Mouse (Mus musculus) ES-E14 (cell line): ENCODE data around the gene Uspl1. TPM values are rescaled to one million over a fixed set of nuclear protein-coding genes. Genes with fewer than 3 reads are reported as not detected.

Experiments
- DNase-seq: peaks from one replicate; pipeline ENCODE4 v3.0.0-alpha.2; 2013; ENCODE audit warnings: low read depth, low spot score
- H3K27ac ChIP-seq: 2 replicates; pipeline ENCODE4 v1.5.1; 2012; ENCODE audit warnings: low read depth, mild to moderate bottlenecking, low read length, moderate library complexity, mixed read lengths; ENCODE audit not compliant: poor library complexity, insufficient read depth, severe bottlenecking
- H3K36me3 ChIP-seq: 2 replicates; pipeline ENCODE4 v1.6.1; 2012; ENCODE audit warnings: mild to moderate bottlenecking, low read length, moderate library complexity, mixed read lengths; ENCODE audit not compliant: control insufficient read depth, poor library complexity, insufficient read depth, severe bottlenecking
- H3K4me1 ChIP-seq, 2 experiments: fragments of 150-350 bp in 1 of 2; sonication (generic) in 1 of 2; 2 replicates each; pipeline ENCODE4 v1.6.1; 2012; ENCODE audit warnings: low read length in 2 of 2, mild to moderate bottlenecking in 1 of 2, mixed read lengths in 1 of 2; ENCODE audit not compliant: control insufficient read depth in 2 of 2, insufficient read depth in 2 of 2, poor library complexity in 1 of 2
- H3K4me3 ChIP-seq, 2 experiments: fragments of 150-350 bp in 1 of 2; sonication (generic) in 1 of 2; 2 replicates each; pipeline ENCODE4 v1.5.1; 2012; ENCODE audit warnings: low read length in 2 of 2, low read depth in 1 of 2, mild to moderate bottlenecking in 1 of 2, mixed read lengths in 1 of 2; ENCODE audit not compliant: insufficient read depth in 1 of 2, poor library complexity in 1 of 2, severe bottlenecking in 1 of 2
- H3K9ac ChIP-seq: 2 replicates; pipeline ENCODE4 v1.6.1; 2012; ENCODE audit warnings: low read depth, mild to moderate bottlenecking, low read length, mixed read lengths; ENCODE audit not compliant: poor library complexity, insufficient read depth, severe bottlenecking
- H3K9me3 ChIP-seq: fragments of 150-350 bp; sonication (generic); 2 replicates; pipeline ENCODE4 v1.6.1; 2012; ENCODE audit warnings: low read depth, mild to moderate bottlenecking, low read length; ENCODE audit not compliant: control insufficient read depth, insufficient read depth
- CHD2 ChIP-seq: IDR thresholded peaks from 2 replicates; pipeline ENCODE4 v1.6.1; 2014; ENCODE audit warnings: mild to moderate bottlenecking, low read depth, low read length, inconsistent platforms
- HCFC1 ChIP-seq: IDR thresholded peaks from 2 replicates; pipeline ENCODE4 v1.6.1; 2012; ENCODE audit warnings: low read length, inconsistent platforms, borderline replicate concordance; ENCODE audit not compliant: insufficient read depth
- MAFK ChIP-seq: IDR thresholded peaks from 2 replicates; pipeline ENCODE4 v1.6.1; 2014; ENCODE audit warnings: mild to moderate bottlenecking, low read depth, low read length, inconsistent platforms; ENCODE audit not compliant: insufficient read depth
- ZC3H11A ChIP-seq: IDR thresholded peaks from 2 replicates; pipeline ENCODE4 v1.6.1; 2012; ENCODE audit warnings: low read depth, mild to moderate bottlenecking, inconsistent platforms, low read length, borderline replicate concordance
- ZNF384 ChIP-seq: IDR thresholded peaks from 2 replicates; pipeline ENCODE4 v1.6.1; 2012; ENCODE audit warnings: low read depth, low read length, inconsistent platforms
- in situ Hi-C, 2 experiments: fragments of 600-800 bp; cut with MboI; formaldehyde crosslinking; loops; one replicate each; pipeline ENCODE4 v1.15.1; 2025; ENCODE audit warnings: low sequenced_read_pairs in 2 of 2, inconsistent platforms in 1 of 2; ENCODE audit not compliant: unreplicated experiment in 2 of 2
- total RNA-seq: library from RNA; depleted of rRNA; stranded (reverse); fragments of 300-350 nt; gene quantifications from 2 replicates; pipeline ENCODE4 v1.2.3, GENCODE M21; 2012

Gene Uspl1
- total RNA-seq, 1 experiment: 108 TPM

DNA sequence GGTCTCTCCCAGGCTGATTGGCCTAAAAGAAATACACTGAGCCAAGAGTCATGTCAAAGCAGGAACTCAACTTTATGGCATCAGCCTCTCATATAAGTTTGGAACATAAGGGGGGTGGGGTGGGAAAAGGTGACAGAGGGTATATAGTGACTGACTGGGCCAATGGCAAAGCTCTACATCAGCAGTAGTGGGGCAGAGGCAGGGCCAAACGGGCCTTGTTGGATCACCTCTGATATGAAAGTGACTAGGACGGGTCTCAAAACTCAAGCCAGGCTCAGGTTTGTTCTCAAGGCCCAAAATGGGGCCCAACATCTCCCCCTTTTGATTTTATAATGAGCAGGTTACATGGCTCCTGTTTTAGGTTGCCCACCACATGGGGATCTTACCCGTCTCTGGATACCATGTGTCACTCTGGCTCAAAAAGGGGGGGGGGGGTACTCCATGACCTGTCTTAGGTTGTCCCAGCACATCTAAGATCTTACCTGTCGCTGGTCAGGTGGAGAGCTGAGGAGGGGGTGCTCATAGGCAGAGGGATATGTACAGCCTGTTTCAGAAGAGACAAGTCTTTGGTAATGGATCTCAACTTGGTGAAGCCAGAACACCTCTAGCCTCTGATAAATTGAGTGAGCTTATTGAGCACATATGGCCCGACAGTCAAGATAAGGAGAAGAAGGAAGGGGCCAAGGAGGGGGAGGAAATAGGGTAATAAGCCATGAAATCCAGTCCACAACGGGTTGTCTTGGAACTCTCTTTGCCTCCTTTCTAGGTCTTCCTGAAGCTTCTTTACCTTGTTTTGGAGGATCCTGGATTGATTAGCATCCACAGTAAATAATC is 33.6 kb downstream of the Uspl1 start:
- Histone ChIP-seq H3K27ac (no peak overlapping the region), H3K36me3 (peaks cover 37% of the 10 kb centered on the region), H3K4me3 (no peak overlapping the region), H3K9ac (no peak overlapping the region), H3K4me1 (no peaks in the 10 kb centered on the region), H3K9me3 (peaks cover 17% of the 10 kb centered on the region)
- in situ Hi-C loops: no loop called here
- DNase-seq: no peak
- TF ChIP-seq ZNF384: no peak
- no peak for TF ChIP-seq CHD2
- TF ChIP-seq ZC3H11A: no peak

DNA sequence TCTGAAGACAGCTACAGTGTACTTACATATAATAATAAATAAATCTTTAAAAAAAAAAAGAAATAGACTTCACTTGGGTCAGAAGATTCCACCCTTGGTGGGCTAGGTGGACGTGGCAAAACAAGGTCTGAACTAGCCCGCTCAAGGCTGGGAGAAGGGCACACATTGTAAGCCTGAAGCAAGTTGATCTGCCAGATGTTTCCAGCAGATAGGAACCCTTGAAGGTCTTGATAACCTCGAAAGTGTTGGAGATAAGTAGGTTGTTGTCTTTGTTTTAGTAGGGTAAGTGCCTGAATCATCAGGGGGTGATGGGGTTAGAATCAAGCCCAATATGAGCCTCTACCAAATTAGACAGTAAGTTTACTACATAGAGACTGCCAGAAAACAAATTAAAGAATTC is 35.3 kb downstream of the Uspl1 start:
- H3K4me1 ChIP-seq: no peaks in the 10 kb centered on the region
- no peak overlapping the region for H3K4me3 ChIP-seq
- no peak for DNase-seq
- H3K9me3 ChIP-seq: peaks cover 17% of the 10 kb centered on the region
- in situ Hi-C loops: no loop called here
- H3K27ac ChIP-seq: no peak overlapping the region
- H3K9ac ChIP-seq: no peak overlapping the region
- no peak for TF ChIP-seq HCFC1
- no peak for TF ChIP-seq ZC3H11A
- no peak for TF ChIP-seq CHD2
- no peak for TF ChIP-seq MAFK
- no peak for TF ChIP-seq ZNF384
- H3K36me3 ChIP-seq: peaks cover 22% of the 10 kb centered on the region

DNA sequence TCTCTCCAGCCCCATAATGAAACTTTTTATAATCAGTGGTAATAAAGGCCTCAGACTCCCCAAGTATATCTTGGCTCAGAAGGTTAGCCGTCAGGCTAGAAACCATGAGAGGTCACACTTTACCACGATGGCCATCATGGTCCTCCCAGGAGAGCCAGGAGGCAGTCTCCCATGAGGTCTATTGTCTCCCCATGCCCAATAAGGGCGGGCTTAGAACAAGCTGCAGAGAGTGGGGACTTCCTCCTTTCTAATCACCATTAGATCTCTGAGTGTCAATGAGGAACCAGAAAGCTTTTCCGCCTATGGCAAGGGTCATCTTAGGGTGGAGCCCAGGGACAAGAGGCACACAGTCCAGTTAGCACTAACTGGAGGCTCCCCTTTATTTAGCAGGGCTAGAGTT is 37.2 kb downstream of the Uspl1 start:
- Histone ChIP-seq H3K27ac (no peak overlapping the region), H3K9ac (no peak overlapping the region), H3K4me3 (no peak overlapping the region), H3K4me1 (no peaks in the 10 kb centered on the region), H3K36me3 (peaks cover 6% of the 10 kb centered on the region; the same call in 1 of the 2 replicates), H3K9me3 (peaks cover 17% of the 10 kb centered on the region)
- DNase-seq: no peak
- in situ Hi-C loops: no loop called here
- no peak for TF ChIP-seq CHD2
- TF ChIP-seq HCFC1: no peak
- no peak for TF ChIP-seq MAFK
- no peak for TF ChIP-seq ZNF384
- no peak for TF ChIP-seq ZC3H11A

DNA sequence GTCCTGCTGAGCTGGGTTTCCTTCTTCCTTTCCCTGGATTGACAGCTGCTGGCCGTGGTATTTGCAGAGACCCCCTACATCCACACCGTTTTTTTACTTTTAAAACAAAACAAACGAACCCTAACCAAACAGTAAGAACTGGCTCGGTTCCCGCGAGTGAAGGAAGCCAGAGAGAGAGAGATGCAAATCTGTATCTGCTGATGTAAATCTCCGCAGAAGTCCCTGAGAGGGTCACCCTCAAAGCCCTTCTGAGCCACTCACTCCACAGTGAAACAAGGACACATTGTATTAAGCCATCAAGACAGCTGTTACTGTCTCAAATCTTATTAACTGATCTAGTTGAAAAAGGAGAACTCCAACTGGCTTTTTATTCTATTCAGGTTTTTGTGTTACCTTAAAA is 40.5 kb downstream of the Uspl1 start:
- TF ChIP-seq CHD2: no peak
- TF ChIP-seq ZC3H11A: no peak
- TF ChIP-seq HCFC1: no peak
- no peak for TF ChIP-seq MAFK
- no peak for TF ChIP-seq ZNF384
- Histone ChIP-seq H3K36me3 (peaks cover 2% of the 10 kb centered on the region; the same call in 1 of the 2 replicates), H3K9ac (no peak overlapping the region), H3K4me3 (no peak overlapping the region), H3K27ac (no peak overlapping the region), H3K4me1 (peaks cover 0 to 2% of the 10 kb centered on the region in 2 experiments; a peak in 1 of 4 replicates), H3K9me3 (peaks cover 7% of the 10 kb centered on the region; the same call in 1 of the 2 replicates)
- DNase-seq: no peak
- in situ Hi-C loops: no loop called here
